Mouse (Mus musculus) cerebellum, adult 11-12 months (tissue): ENCODE data around the gene Kansl1l.
"Not testable (repeated sequence)": the region's sequence is repeated elsewhere in the genome, so short reads cannot be mapped to it uniquely, and the experiment has no call there.

Experiments used
- DNase-seq: peaks from one replicate; pipeline ENCODE4 v3.0.0; 2022

Gene Kansl1l

GRCm38 (mm10) chr1:66816837-66817452 is 417 bp downstream of the Kansl1l start:
- DNase-seq: peak; percentile 90

- peak; percentile 76 for DNase-seq
These were observed 1.2 kb downstream of the Kansl1l start for GRCm38 (mm10) chr1:66815941-66816777.

- no peak for DNase-seq
These were observed 2.6 kb downstream of the Kansl1l start for GRCm38 (mm10) chr1:66814756-66815155.

- DNase-seq: no peak
These were observed 4.2 kb downstream of the Kansl1l start for GRCm38 (mm10) chr1:66813191-66813590.

- no peak for DNase-seq
These were observed 10.5 kb downstream of the Kansl1l start for GRCm38 (mm10) chr1:66806821-66807220.

GRCm38 (mm10) chr1:66805408-66805807 is 12.0 kb downstream of the Kansl1l start:
- no peak for DNase-seq

GRCm38 (mm10) chr1:66804710-66805109 is 12.7 kb downstream of the Kansl1l start:
- no peak for DNase-seq

- DNase-seq: no peak
These were observed 19.4 kb downstream of the Kansl1l start for GRCm38 (mm10) chr1:66797962-66798361.

GRCm38 (mm10) chr1:66792838-66793466 is 24.4 kb downstream of the Kansl1l start:
- no peak for DNase-seq

GRCm38 (mm10) chr1:66782296-66782695 is 35.1 kb downstream of the Kansl1l start:
- DNase-seq: no peak

GRCm38 (mm10) chr1:66781027-66781426 is 36.3 kb downstream of the Kansl1l start:
- no peak for DNase-seq

- DNase-seq: no peak
These were observed 38.6 kb downstream of the Kansl1l start for GRCm38 (mm10) chr1:66778798-66779197.

- no peak for DNase-seq
These were observed 39.5 kb downstream of the Kansl1l start for GRCm38 (mm10) chr1:66777878-66778277.

GRCm38 (mm10) chr1:66768764-66769163 is 48.6 kb downstream of the Kansl1l start:
- no peak for DNase-seq

- DNase-seq: no peak
These were observed 86.8 kb downstream of the Kansl1l start for GRCm38 (mm10) chr1:66730581-66730980.

- DNase-seq: no peak
These were observed 104.5 kb downstream of the Kansl1l start for GRCm38 (mm10) chr1:66712859-66713258.

- no peak for DNase-seq
These were observed 112.8 kb downstream of the Kansl1l start for GRCm38 (mm10) chr1:66704523-66704922.

- DNase-seq: no peak
These were observed 114.6 kb downstream of the Kansl1l start for GRCm38 (mm10) chr1:66702623-66703345.

GRCm38 (mm10) chr1:66701576-66701940 is 115.8 kb downstream of the Kansl1l start:
- DNase-seq: no peak

- DNase-seq: peak; percentile 92
These were observed 116.4 kb downstream of the Kansl1l start, which contains the start of gene Rpe for GRCm38 (mm10) chr1:66700693-66701575. Rpe (plus strand) TSS chr1:66700831.

GRCm38 (mm10) chr1:66700149-66700692 is 117.1 kb downstream of the Kansl1l start:
- DNase-seq: peak; percentile 10

GRCm38 (mm10) chr1:66699630-66700029 is 117.7 kb downstream of the Kansl1l start:
- not testable (repeated sequence) for DNase-seq
